Mouse (Mus musculus): ENCODE results near the gene Epp13. TPM values are rescaled to one million over a fixed set of nuclear protein-coding genes. Genes with fewer than 3 reads are reported as not detected.
"Not testable (repeated sequence)": the region's sequence is repeated elsewhere in the genome, so short reads cannot be mapped to it uniquely, and the experiment has no call there.

The Epp13 gene
- polyA plus RNA-seq, 1 experiment from 2014 or later: not detected

DNA sequence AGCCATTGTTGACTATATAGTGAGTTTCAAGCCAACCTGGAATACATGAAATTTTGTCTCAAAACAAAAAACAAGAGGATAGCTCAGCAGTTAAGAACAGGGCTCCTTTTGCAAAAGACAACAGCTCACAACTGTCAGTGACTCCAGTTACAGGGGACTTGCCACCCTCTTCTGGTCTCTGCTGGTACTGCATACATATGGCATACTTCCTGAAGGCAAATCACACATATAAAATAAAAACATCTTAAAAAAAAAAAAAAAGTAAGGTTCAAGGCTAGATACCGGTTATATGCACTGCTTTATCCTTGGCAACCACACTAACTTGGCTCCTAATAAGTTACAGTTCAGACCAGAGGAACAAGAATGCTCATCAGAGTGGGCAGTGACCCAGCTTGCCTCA is 30.2 kb downstream of the Epp13 start:
- ATAC-seq: no peak
- H3K4me3 ChIP-seq (ENCODE audit: low read length): peak overlapping the region; percentile 58
- peak overlapping the region; percentile 61 for H3K4me2 ChIP-seq (ENCODE audit: low read length)
- no peaks in the 10 kb centered on the region for H3K27me3 ChIP-seq (replicated peaks; ENCODE audit: control insufficient read depth, insufficient read depth, low read length)
- WGBS: 4% methylated on average over 1 of the region's 1 CpGs
- H3K4me1 ChIP-seq (ENCODE audit: control insufficient read depth, insufficient read depth, low read depth, low read length): peaks cover 10% of the 10 kb centered on the region
- no peaks in the 10 kb centered on the region for H3K9me3 ChIP-seq (ENCODE audit: control insufficient read depth, low read length)
- H3K27ac ChIP-seq (ENCODE audit: low read depth, low read length): peak overlapping the region; percentile 84; the same call in 1 of the 2 replicates
- peak overlapping the region; percentile 70; the same call in 1 of the 2 replicates for H3K9ac ChIP-seq (ENCODE audit: low read depth, low read length)
- no peaks in the 10 kb centered on the region for H3K36me3 ChIP-seq (ENCODE audit: control insufficient read depth, insufficient read depth, low read length)

DNA sequence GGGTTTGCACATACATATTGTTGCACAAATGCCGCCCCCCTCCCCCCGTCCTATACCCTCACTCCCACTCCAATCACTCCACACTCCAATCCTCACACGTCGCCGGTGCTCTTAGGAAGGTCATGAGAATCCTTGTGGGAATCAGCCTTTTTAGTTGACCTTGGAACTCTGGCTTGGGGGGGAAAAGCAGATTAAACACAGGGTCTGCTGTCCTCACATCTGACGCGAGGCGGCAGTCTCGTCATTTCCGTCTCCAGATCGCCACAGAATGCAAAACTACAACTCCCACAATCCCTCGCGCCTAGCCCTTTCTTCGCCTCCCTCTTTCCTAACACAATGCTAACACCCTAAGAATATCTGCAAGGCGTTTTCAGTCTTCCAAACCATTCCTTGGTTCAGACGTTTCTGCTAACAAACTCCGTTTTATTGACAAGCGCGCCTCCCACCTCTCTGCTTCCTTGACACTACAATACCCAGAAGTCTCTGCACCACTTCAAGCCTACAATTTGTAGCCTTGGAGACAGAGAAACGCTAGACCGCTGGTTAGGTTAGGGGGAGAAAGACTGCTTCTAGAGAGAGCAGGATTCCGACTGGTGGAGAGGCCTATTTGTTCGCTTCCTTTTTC is 31.1 kb downstream of the Epp13 start:
- peak overlapping the region; percentile 70 for H3K9ac ChIP-seq (ENCODE audit: low read depth, low read length)
- ATAC-seq: peak; percentile 79
- H3K27ac ChIP-seq (ENCODE audit: low read depth, low read length): peak overlapping the region; percentile 84
- H3K4me3 ChIP-seq (ENCODE audit: low read length): peak overlapping the region; percentile 58
- peaks cover 18% of the 10 kb centered on the region for H3K4me1 ChIP-seq (ENCODE audit: control insufficient read depth, insufficient read depth, low read depth, low read length)
- H3K36me3 ChIP-seq (ENCODE audit: control insufficient read depth, insufficient read depth, low read length): no peaks in the 10 kb centered on the region
- H3K4me2 ChIP-seq (ENCODE audit: low read length): peak overlapping the region; percentile 61
- no peaks in the 10 kb centered on the region for H3K27me3 ChIP-seq (replicated peaks; ENCODE audit: control insufficient read depth, insufficient read depth, low read length)
- 2% methylated on average over 23 of the region's 23 CpGs for WGBS
- H3K9me3 ChIP-seq (ENCODE audit: control insufficient read depth, low read length): no peaks in the 10 kb centered on the region

DNA sequence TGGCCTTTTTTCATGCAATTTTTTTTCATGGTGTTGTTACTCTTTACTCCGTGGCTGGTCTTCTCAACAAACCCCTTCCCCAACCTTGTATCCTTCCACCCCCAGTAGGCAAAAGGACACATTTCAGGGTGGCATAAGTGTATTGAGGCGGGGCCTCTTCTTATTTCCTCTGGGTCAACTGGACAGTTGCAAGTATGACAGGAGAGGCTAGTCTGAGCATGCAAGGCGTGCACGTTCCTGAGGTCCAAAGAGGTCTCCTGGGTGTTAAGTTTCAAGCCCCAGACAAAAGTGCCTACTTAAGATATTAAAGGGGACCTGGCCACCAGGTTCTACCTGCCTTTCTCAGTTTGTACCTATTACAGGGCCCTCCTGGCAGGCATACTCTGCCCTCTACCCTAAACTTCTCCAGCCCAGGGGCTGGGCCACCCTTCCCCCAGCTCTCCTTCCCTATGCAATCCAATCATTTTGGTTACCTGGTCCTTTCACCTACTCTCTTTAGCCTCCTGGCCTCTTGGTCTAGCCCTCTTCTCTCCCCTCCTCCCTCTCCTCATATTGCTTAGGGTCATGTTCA is 32.0 kb downstream of the Epp13 start:
- Histone ChIP-seq H3K9ac (ENCODE audit: low read depth, low read length) (no peak overlapping the region; the same call in 1 of the 2 replicates), H3K4me1 (ENCODE audit: control insufficient read depth, insufficient read depth, low read depth, low read length) (peaks cover 19% of the 10 kb centered on the region), H3K36me3 (ENCODE audit: control insufficient read depth, insufficient read depth, low read length) (no peaks in the 10 kb centered on the region), H3K27ac (ENCODE audit: low read depth, low read length) (no peak overlapping the region), H3K27me3 (replicated peaks; ENCODE audit: control insufficient read depth, insufficient read depth, low read length) (no peaks in the 10 kb centered on the region), H3K9me3 (ENCODE audit: control insufficient read depth, low read length) (no peaks in the 10 kb centered on the region), H3K4me3 (ENCODE audit: low read length) (no peak overlapping the region), H3K4me2 (ENCODE audit: low read length) (no peak overlapping the region; the same call in 1 of the 2 replicates)
- WGBS: 91% methylated on average over 4 of the region's 4 CpGs
- no peak for ATAC-seq

DNA sequence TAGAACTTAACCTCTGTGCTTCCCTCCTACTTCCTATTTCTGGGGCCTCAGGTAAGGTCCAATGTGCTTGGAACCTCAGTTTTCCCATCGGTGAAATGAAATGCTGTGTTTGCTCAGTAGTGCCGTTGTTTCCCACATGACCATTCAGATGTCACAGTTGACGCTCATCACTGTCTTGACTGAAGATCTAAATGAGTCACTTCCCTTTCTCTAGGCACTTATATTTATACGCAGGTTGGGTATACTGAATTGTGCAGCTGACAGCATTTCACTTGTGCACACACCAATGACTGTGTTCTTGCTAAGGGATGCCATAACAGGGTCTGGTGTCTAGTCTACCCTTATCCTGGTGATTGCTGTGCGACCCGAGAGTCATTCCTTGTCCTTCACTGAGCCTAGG is 32.9 kb downstream of the Epp13 start:
- peak overlapping the region; percentile 73 for H3K4me2 ChIP-seq (ENCODE audit: low read length)
- 91% methylated on average over 6 of the region's 6 CpGs for WGBS
- no peaks in the 10 kb centered on the region for H3K27me3 ChIP-seq (replicated peaks; ENCODE audit: control insufficient read depth, insufficient read depth, low read length)
- H3K4me1 ChIP-seq (ENCODE audit: control insufficient read depth, insufficient read depth, low read depth, low read length): peaks cover 19% of the 10 kb centered on the region
- H3K27ac ChIP-seq (ENCODE audit: low read depth, low read length): peak overlapping the region; percentile 80
- no peak overlapping the region for H3K4me3 ChIP-seq (ENCODE audit: low read length)
- H3K36me3 ChIP-seq (ENCODE audit: control insufficient read depth, insufficient read depth, low read length): no peaks in the 10 kb centered on the region
- H3K9ac ChIP-seq (ENCODE audit: low read depth, low read length): no peak overlapping the region
- no peaks in the 10 kb centered on the region for H3K9me3 ChIP-seq (ENCODE audit: control insufficient read depth, low read length)
- no peak for ATAC-seq

DNA sequence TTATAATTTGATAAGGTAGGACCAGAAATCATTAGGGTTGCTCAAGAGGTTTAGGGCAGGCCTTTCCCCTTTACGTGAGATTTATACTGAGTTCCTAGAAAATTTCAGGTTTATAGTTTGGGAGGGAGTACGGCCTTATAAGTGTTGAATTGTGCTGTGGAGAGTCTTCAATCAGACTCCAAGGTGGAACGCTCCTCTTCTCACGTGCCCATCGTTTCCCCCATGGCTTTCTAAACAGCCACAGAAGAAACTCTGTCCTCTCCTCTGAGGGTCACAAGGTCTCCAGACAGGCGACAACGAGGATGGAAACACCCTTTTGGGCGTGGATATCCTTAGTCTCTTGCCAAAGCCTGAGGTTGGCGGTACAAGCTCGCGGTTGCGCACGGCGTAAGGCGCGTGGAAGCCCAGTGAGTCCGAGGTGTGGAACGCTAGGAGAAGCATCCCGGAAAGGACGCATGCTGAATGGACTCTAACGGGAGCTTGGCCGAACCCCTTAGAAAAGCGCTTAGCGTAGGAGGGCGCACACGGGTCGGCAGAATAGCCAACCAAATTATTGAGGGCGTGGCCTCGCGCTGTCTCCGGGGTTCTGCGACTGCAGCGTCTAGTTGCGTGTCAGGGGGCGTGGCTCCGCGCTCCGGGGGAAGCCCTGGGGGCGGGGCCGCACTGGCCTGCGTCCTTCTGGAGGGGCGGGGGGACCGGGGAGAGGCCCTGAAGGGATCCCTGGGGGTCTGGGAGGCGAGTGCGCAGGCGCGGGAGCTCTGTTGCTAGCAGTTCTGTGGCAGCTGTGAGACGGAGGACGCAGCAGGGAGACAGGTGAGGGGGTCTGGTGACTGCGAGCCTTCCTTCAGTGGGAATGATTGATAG is 33.6 kb downstream of the Epp13 start, which contains the start of gene Zfp667:
Gene Zfp667 (plus strand): TSS at position 738 of the 864 bp plus-strand sequence.
- Histone ChIP-seq H3K4me2 (ENCODE audit: low read length) (peak within 1 kb of the TSS; percentile 73), H3K4me1 (ENCODE audit: control insufficient read depth, insufficient read depth, low read depth, low read length) (peaks cover 19% of the 10 kb centered on the region), H3K9ac (ENCODE audit: low read depth, low read length) (peak within 1 kb of the TSS; percentile 56), H3K27ac (ENCODE audit: low read depth, low read length) (peak within 1 kb of the TSS; percentile 80), H3K27me3 (replicated peaks; ENCODE audit: control insufficient read depth, insufficient read depth, low read length) (no peaks in the 10 kb centered on the region), H3K36me3 (ENCODE audit: control insufficient read depth, insufficient read depth, low read length) (no peaks in the 10 kb centered on the region), H3K4me3 (ENCODE audit: low read length) (peak within 1 kb of the TSS; percentile 57), H3K9me3 (ENCODE audit: control insufficient read depth, low read length) (no peaks in the 10 kb centered on the region)
- ATAC-seq: peak; percentile 81
- WGBS: 3% methylated on average over 44 of the region's 50 CpGs

DNA sequence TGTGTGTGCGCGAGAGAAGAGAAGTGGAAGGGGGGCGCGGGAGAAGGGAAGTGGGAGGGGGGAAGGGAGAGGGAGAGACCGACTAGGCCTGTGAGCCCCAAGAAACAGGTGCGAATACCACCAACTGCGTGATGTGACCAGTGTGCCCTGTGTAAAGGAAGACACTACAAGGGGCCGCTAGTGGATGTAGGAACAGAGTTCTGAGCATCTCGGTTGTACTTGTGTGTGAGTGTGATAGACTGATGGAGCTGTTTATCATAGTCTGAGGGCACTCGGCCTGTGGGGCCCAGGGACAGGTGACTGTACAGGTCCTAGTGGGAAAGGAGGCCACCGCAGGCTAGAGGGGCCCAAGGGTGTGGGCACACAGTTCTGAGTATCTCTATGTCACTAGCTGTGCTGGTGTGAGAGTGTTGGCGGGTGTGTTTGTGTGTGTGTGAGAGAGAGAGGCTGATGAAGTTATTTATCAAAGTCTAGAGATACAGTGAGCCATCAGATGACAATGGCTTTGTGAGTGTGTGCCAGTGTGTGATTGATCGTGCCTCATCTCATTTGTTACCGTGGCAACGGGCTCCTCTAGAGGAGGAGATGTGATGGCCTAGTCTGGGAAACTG is 34.5 kb downstream of the Epp13 start:
- Histone ChIP-seq H3K9me3 (ENCODE audit: control insufficient read depth, low read length) (no peaks in the 10 kb centered on the region), H3K4me3 (ENCODE audit: low read length) (peak overlapping the region; percentile 57), H3K36me3 (ENCODE audit: control insufficient read depth, insufficient read depth, low read length) (no peaks in the 10 kb centered on the region; the same call in 1 of the 2 replicates), H3K4me1 (ENCODE audit: control insufficient read depth, insufficient read depth, low read depth, low read length) (peaks cover 19% of the 10 kb centered on the region), H3K9ac (ENCODE audit: low read depth, low read length) (peak overlapping the region; percentile 56), H3K27ac (ENCODE audit: low read depth, low read length) (peak overlapping the region; percentile 80), H3K4me2 (ENCODE audit: low read length) (peak overlapping the region; percentile 73), H3K27me3 (replicated peaks; ENCODE audit: control insufficient read depth, insufficient read depth, low read length) (no peaks in the 10 kb centered on the region)
- 10% methylated on average over 15 of the region's 15 CpGs for WGBS
- peak; percentile 28 for ATAC-seq

DNA sequence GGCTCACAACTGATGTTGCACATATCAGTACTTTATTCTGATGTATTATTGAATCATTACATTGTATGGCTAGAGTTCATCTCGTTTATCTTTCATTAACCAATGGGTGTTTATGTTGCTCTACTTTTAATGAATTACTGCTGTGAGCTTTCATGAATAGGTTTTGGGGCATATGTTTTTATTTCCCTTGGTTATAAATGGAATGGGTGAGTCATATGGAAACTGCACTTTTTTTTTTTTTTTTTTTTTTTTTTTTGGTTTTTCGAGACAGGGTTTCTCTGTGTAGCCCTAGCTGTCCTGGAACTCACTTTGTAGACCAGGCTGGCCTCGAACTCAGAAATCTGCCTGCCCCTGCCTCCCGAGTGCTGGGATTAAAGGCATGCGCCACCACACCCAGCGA is 38.6 kb downstream of the Epp13 start:
- not testable (repeated sequence) for H3K4me2 ChIP-seq (ENCODE audit: low read length); ATAC-seq; H3K9ac ChIP-seq (ENCODE audit: low read depth, low read length); H3K27ac ChIP-seq (ENCODE audit: low read depth, low read length); H3K27me3 ChIP-seq (replicated peaks; ENCODE audit: control insufficient read depth, insufficient read depth, low read length); H3K4me3 ChIP-seq (ENCODE audit: low read length); H3K9me3 ChIP-seq (ENCODE audit: control insufficient read depth, low read length)
- WGBS: 92% methylated on average over 5 of the region's 6 CpGs
- peaks cover 19% of the 10 kb centered on the region for H3K4me1 ChIP-seq (ENCODE audit: control insufficient read depth, insufficient read depth, low read depth, low read length)
- H3K36me3 ChIP-seq (ENCODE audit: control insufficient read depth, insufficient read depth, low read length): peaks cover 21% of the 10 kb centered on the region

DNA sequence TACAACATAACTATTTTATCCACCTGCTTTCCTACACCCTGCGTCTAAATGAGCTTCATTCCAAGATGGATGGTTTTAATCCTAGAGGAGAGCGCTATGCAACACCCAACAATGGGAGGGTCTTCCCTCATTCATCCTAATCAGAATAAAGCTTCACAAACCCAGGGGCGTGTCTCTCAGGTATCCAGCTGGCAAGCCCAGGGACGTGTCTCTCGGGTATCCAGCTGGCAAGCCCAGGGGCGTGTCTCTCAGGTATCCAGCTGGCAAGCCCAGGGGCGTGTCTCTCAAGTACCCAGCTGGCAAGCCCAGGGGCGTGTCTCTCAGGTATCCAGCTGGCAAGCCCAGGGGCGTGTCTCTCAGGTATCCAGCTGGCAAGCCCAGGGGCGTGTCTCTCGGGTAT is 48.3 kb downstream of the Epp13 start:
- not testable (repeated sequence) for H3K4me2 ChIP-seq (ENCODE audit: low read length); H3K27ac ChIP-seq (ENCODE audit: low read depth, low read length); H3K27me3 ChIP-seq (replicated peaks; ENCODE audit: control insufficient read depth, insufficient read depth, low read length); H3K4me3 ChIP-seq (ENCODE audit: low read length); H3K4me1 ChIP-seq (ENCODE audit: control insufficient read depth, insufficient read depth, low read depth, low read length); H3K9me3 ChIP-seq (ENCODE audit: control insufficient read depth, low read length); ATAC-seq; H3K9ac ChIP-seq (ENCODE audit: low read depth, low read length)
- H3K36me3 ChIP-seq (ENCODE audit: control insufficient read depth, insufficient read depth, low read length): peaks cover 45% of the 10 kb centered on the region
- WGBS: 76% methylated on average over 11 of the region's 11 CpGs
